ENCODE assay signal across 8 mouse cellular contexts in genomic region chr11:21238279-21239020, GRCm38 (mm10). TPM values are rescaled to one million over a fixed set of nuclear protein-coding genes. Genes with fewer than 3 reads are reported as not detected.
A peak's percentile ranks its signal among the peaks of the same experiment; 100 is the strongest.
DNase-seq lines count a peak whose midpoint lies in the region; ATAC-seq and TF ChIP-seq lines count a peak whose summit lies in the region.

No protein-coding gene starts in this region.

- TF ChIP-seq POLR2A in testis, adult 2 months (IDR thresholded peaks at IDR 0.05; ENCODE audit: control insufficient read depth, low read depth, low read length), result peak; percentile 86

- peak; percentile 69 for DNase-seq in embryo, embryonic 10 days (ENCODE audit: low spot score)
- no peak for DNase-seq in embryo, embryonic 9.5 days (ENCODE audit: extremely low spot score)
- peak; percentile 75 for DNase-seq in NIH3T3 (ENCODE audit: low read depth)
- DNase-seq in heart, postnatal 0 days (ENCODE audit: low spot score), result peak; percentile 23

- peak overlapping the region; percentile 65 for H3K4me2 ChIP-seq in embryonic facial prominence, embryonic 15.5 days (replicated peaks)
- H3K4me2 ChIP-seq in heart, postnatal 0 days (ENCODE audit: low read depth, low read length), result peak overlapping the region; percentile 91
- H3K4me2 ChIP-seq in limb, embryonic 15.5 days, result peak overlapping the region; percentile 60
- H3K4me2 ChIP-seq in midbrain, embryonic 16.5 days (ENCODE audit: low read length), result peak overlapping the region; percentile 61

- H3K4me3 ChIP-seq in embryonic facial prominence, embryonic 15.5 days (replicated peaks), result peak overlapping the region; percentile 84
- peak overlapping the region; percentile 100 for H3K4me3 ChIP-seq in heart, postnatal 0 days (ENCODE audit: low read depth, low read length)
- H3K4me3 ChIP-seq in limb, embryonic 15.5 days, result peak overlapping the region; percentile 89
- peak overlapping the region; percentile 96 for H3K4me3 ChIP-seq in midbrain, embryonic 16.5 days (ENCODE audit: low read depth, low read length)
- peak overlapping the region; percentile 99 for H3K4me3 ChIP-seq in testis, adult 2 months (ENCODE audit: control insufficient read depth, low read depth, low read length)

- peak overlapping the region; percentile 95 for H3K27ac ChIP-seq in embryonic facial prominence, embryonic 15.5 days (replicated peaks)
- H3K27ac ChIP-seq in heart, postnatal 0 days (ENCODE audit: low read depth), result peak overlapping the region; percentile 99
- H3K27ac ChIP-seq in limb, embryonic 15.5 days, result peak overlapping the region; percentile 98
- H3K27ac ChIP-seq in midbrain, embryonic 16.5 days (ENCODE audit: low read length), result peak overlapping the region; percentile 97
- H3K27ac ChIP-seq in testis, adult 2 months (ENCODE audit: control insufficient read depth, insufficient read depth, low read depth, low read length), result peak overlapping the region; percentile 99

- no peak for TF ChIP-seq EP300 in heart, postnatal 0 days (IDR thresholded peaks at IDR 0.05; ENCODE audit: low read depth)

- no peaks in the 10 kb centered on the region for H3K27me3 ChIP-seq in embryonic facial prominence, embryonic 15.5 days
- H3K27me3 ChIP-seq in heart, postnatal 0 days (ENCODE audit: control insufficient read depth, insufficient read depth, low read length), result no peaks in the 10 kb centered on the region
- H3K27me3 ChIP-seq in limb, embryonic 15.5 days, result no peaks in the 10 kb centered on the region
- no peaks in the 10 kb centered on the region for H3K27me3 ChIP-seq in midbrain, embryonic 16.5 days (ENCODE audit: control insufficient read depth, insufficient read depth, low read depth, low read length)
- no peaks in the 10 kb centered on the region for H3K27me3 ChIP-seq in testis, adult 2 months (ENCODE audit: control insufficient read depth, insufficient read depth, low read length)

- H3K36me3 ChIP-seq in embryonic facial prominence, embryonic 15.5 days, result no peaks in the 10 kb centered on the region
- H3K36me3 ChIP-seq in heart, postnatal 0 days (replicated peaks; ENCODE audit: control insufficient read depth, insufficient read depth, low read length), result no peaks in the 10 kb centered on the region
- H3K36me3 ChIP-seq in limb, embryonic 15.5 days, result no peaks in the 10 kb centered on the region
- H3K36me3 ChIP-seq in midbrain, embryonic 16.5 days (ENCODE audit: control insufficient read depth, insufficient read depth, low read length), result no peaks in the 10 kb centered on the region
- H3K36me3 ChIP-seq in testis, adult 2 months (ENCODE audit: control insufficient read depth, insufficient read depth, low read length), result no peaks in the 10 kb centered on the region

- peak overlapping the region; percentile 73 for H3K9ac ChIP-seq in embryonic facial prominence, embryonic 15.5 days
- peak overlapping the region; percentile 100 for H3K9ac ChIP-seq in heart, postnatal 0 days (replicated peaks; ENCODE audit: low read depth, low read length)
- H3K9ac ChIP-seq in limb, embryonic 15.5 days, result peak overlapping the region; percentile 98
- peak overlapping the region; percentile 98 for H3K9ac ChIP-seq in midbrain, embryonic 16.5 days (ENCODE audit: low read depth, low read length)

- WGBS in embryonic facial prominence, embryonic 15.5 days, result 1% methylated on average over 64 of the region's 65 CpGs
- under 1% methylated on average over 52 of the region's 65 CpGs for WGBS in heart, postnatal 0 days
- under 1% methylated on average over 39 of the region's 65 CpGs for WGBS in limb, embryonic 15.5 days
- WGBS in midbrain, embryonic 16.5 days, result under 1% methylated on average over 36 of the region's 65 CpGs

- no peak for TF ChIP-seq CTCF in heart, postnatal 0 days (IDR thresholded peaks at IDR 0.05; ENCODE audit: low read depth)
- no peak for TF ChIP-seq CTCF in testis, adult 2 months (IDR thresholded peaks at IDR 0.05; ENCODE audit: control insufficient read depth, insufficient read depth, insufficient replicate concordance, low read depth, low read length)

- H3K9me3 ChIP-seq in embryonic facial prominence, embryonic 15.5 days (replicated peaks), result no peaks in the 10 kb centered on the region
- no peaks in the 10 kb centered on the region for H3K9me3 ChIP-seq in heart, postnatal 0 days (replicated peaks; ENCODE audit: control insufficient read depth, low read length)
- H3K9me3 ChIP-seq in limb, embryonic 15.5 days, result no peaks in the 10 kb centered on the region
- H3K9me3 ChIP-seq in midbrain, embryonic 16.5 days (replicated peaks; ENCODE audit: control insufficient read depth, low read length, poor library complexity, severe bottlenecking), result no peaks in the 10 kb centered on the region

- peaks cover 3% of the 10 kb centered on the region; the same call in 1 of the 2 replicates for H3K4me1 ChIP-seq in embryonic facial prominence, embryonic 15.5 days
- peaks cover 14% of the 10 kb centered on the region for H3K4me1 ChIP-seq in heart, postnatal 0 days (ENCODE audit: control insufficient read depth, insufficient read depth)
- H3K4me1 ChIP-seq in limb, embryonic 15.5 days, result peaks cover 5% of the 10 kb centered on the region; the same call in 1 of the 2 replicates
- peaks cover 26% of the 10 kb centered on the region for H3K4me1 ChIP-seq in midbrain, embryonic 16.5 days (ENCODE audit: control insufficient read depth, insufficient read depth, low read length)
- H3K4me1 ChIP-seq in testis, adult 2 months (ENCODE audit: control insufficient read depth, insufficient read depth, low read length), result peaks cover 3% of the 10 kb centered on the region

- ATAC-seq in embryonic facial prominence, embryonic 15.5 days (ENCODE audit: insufficient number of reproducible peaks, low FRiP score, low TSS enrichment, low read depth), result peak; percentile 82
- peak; percentile 85 for ATAC-seq in heart, postnatal 0 days (ENCODE audit: insufficient read depth, low read depth)
- peak; percentile 78 for ATAC-seq in limb, embryonic 15.5 days (ENCODE audit: insufficient number of reproducible peaks, low FRiP score, low TSS enrichment, low read depth)
- peak; percentile 94 for ATAC-seq in midbrain, embryonic 16.5 days

RNA-seq across cellular contexts. Expression of gene Vps54, which starts 0.6 kb away (rescaled TPM):
- polyA plus RNA-seq in embryonic facial prominence, embryonic 15.5 days (2015; fragmentation: Nextera tagmentation; extraction: Ambion mirVana), result 13.2 and 13.4 TPM in 2 replicates
- total RNA-seq in heart, postnatal 0 days (2014; rRNA removed; ENCODE audit: low replicate concordance), result 20.9 and 45.3 TPM in 2 replicates
- 4.9 and 5.8 TPM in 2 replicates for polyA plus RNA-seq in heart, postnatal 0 days (2015; fragmentation: Nextera tagmentation; extraction: Ambion mirVana)
- 9.8 and 12.0 TPM in 2 replicates for polyA plus RNA-seq in limb, embryonic 15.5 days (2015; fragmentation: Nextera tagmentation; extraction: Ambion mirVana)
- 10.3 TPM in 2 replicates for polyA plus RNA-seq in midbrain, embryonic 16.5 days (2015; fragmentation: Nextera tagmentation; extraction: Ambion mirVana)
- 5.8 and 7.1 TPM in 2 replicates for polyA plus RNA-seq in testis, adult 2 months (2012; rRNA removed)
